Mouse (Mus musculus) thymus, adult 2 months (tissue): Measurements from ENCODE around the gene Psmc3.

Experiments
- CTCF ChIP-seq: fragments of 200-500 bp; IDR thresholded peaks from 2 replicates; pipeline ENCODE4 v1.5.1; 2012; ENCODE audit warnings: mild to moderate bottlenecking, control low read depth, low read length, moderate library complexity, borderline replicate concordance; ENCODE audit not compliant: control insufficient read depth, poor library complexity, insufficient read depth; ENCODE audit errors: extremely low read depth
- POLR2A ChIP-seq: fragments of 200-500 bp; IDR thresholded peaks from 2 replicates; pipeline ENCODE4 v1.6.1; 2012; ENCODE audit warnings: mild to moderate bottlenecking, low read length, control low read depth, moderate library complexity; ENCODE audit not compliant: control insufficient read depth, poor library complexity, insufficient read depth; ENCODE audit errors: extremely low read depth

- TF ChIP-seq CTCF: no peak
- TF ChIP-seq POLR2A: no peak
Observed at GRCm38 (mm10) chr2:91035385-91035784, 18.4 kb upstream of the Psmc3 start, which contains the start of gene Rapsn.
